Mouse (Mus musculus) cerebellum, adult 11 months (tissue): ENCODE measurements around the gene Lgr5.

Source experiments
- DNase-seq: peaks from one replicate; pipeline ENCODE4 v3.0.0; 2022

The Lgr5 gene

DNA sequence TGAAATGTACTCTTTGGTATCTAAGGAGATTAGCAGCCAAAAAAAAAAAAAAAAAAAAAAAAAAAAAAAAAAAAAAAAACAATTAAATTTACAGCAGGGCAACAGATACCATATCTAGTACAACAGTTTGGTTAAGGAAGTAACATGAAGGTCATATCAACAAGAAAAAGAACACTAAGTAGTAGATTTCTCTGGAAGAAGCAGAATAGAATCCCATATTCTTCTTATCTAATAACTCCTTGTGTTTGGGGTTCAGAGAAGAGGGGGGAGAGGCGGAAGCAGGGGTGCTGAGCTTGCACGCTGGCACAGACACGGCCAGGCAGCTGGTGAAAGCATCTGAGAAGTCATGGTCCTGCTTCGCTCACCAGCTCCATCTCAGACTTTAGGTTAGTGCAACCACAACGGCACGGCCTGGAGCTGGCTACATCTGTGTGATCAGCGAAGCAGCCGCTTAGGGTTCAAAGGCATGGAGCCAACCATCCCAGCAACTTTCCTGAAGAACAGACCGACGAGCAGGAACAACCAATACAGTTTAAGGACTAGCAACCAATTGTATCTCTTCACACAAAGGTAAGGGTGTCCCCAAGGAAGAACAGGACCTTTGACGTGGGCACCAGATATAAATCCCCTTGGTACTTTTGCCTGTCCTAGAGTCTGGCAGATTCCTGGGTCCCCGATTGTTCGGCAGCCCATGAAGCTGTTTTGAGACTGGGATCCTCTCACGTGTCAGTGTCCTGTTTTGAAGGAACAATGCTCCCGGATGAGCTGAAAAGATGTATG lies 17.7 kb downstream of the Lgr5 start, which contains the start of gene A930009A15Rik:
A930009A15Rik (plus strand) TSS at position 275 of the 780 bp plus-strand sequence.
- no peak for DNase-seq

DNA sequence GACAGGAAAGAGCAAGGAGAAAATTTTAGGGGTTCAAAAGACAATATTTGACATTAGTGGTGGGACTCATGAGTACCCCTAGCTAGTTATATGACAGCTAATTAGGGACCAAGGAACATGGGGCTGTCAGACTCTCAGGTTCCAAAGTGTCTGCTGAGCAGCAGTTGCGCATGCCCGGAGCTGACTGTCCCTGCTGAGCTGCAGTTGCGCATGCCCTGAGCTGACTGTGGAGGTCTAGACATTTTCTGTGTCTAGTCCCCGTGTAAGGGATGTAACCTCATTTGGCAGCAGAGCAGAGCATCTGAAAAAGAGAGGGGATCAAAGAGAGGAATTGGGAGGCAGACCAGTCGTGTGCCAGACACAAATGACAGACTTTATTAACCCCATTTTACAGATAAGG lies 23.6 kb downstream of the Lgr5 start:
- DNase-seq, result no peak

DNA sequence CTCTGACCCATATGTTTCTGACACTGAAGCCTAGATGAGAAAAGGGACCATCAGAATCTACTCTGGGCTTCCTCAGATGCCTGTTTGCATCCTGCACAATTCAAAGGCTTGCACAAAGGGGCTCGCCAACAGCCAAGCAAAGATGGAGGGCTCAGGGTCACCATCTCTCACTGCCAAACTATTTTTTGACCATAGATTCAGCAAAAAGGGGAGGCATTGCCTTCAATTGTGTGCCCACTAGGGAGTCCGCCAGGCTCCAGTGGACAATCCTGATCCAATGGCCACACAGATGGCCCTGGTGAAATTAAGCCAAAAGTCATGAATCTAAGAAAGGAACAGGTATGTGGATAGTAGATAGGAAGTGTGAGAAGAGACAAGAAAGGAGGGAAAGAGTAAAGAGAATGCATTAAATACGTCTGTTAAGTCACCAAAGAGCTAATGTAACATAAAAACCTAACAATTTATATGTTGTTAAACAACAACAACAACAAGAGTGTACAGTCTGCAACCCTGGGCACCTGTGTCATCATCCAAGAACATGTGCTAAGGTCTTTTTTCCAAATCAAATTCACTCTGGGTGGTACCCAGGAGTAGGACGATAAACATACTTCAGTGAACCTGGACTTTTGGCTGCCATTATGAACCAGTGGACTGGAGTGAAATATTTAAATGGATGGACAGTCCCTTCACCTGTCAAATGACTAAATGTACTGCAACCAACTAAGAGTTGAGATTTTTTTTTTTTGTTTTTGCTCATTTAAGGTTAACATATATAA lies 24.5 kb downstream of the Lgr5 start:
- DNase-seq, result peak; percentile 39

DNA sequence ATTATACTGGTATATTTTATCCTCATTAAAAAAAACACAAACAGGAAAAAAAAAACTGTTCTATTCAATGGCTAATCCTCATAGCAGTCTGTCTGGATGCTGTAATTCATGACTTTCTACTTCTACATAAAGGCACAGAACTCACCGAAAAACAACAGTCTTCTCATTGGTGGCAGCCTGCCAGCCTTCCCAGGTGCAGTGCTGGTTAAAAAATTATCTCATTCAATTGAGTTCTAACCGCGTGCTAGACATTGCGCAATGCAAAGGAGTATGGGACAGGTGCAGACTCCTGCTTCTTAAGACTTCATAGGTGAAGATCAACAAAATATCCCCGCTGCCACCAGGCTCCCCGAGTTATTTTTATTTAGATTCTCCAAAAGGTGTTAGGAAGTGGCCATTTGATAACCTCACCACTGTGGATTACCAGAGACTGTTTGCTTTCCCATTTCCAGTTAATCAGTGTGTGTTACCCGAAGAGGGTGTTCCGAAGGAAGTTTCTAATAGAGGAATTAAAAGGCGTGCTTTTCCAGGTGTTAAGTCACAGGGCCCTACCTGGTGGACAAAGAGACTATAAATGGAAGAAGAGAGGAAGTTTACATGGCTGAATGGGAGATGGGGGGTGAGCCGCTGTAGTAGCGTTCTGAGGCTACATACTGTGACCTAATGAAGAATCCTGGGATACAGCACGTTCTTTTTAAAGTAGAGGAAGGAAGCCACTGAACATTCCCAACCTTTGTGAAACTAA lies 26.3 kb downstream of the Lgr5 start:
- peak; percentile 35 for DNase-seq

DNA sequence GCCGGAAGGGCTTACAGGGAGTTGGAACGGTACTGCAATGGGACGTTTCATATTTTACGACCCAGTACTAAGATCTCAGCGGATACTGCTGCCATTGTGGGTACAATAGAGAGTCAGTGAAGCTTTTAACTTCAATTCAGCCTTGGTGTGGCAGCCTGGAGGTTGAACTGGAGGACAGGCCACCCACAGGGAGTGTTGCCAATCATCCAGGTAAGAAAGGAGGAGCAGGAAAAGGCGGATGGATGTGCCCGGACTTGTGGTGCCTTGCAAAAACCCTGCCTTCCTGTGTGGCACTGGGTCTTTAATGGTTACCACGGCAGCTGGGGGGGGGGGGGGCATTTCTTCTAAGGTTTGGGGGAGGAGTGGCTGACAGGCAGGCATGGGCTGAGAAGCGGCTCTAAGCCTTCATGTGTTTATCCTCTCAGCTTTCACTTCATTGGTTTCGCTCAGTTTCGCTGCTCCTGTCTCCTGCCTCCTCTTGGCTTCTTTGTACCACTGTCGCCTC lies 30.8 kb downstream of the Lgr5 start:
- no peak for DNase-seq

DNA sequence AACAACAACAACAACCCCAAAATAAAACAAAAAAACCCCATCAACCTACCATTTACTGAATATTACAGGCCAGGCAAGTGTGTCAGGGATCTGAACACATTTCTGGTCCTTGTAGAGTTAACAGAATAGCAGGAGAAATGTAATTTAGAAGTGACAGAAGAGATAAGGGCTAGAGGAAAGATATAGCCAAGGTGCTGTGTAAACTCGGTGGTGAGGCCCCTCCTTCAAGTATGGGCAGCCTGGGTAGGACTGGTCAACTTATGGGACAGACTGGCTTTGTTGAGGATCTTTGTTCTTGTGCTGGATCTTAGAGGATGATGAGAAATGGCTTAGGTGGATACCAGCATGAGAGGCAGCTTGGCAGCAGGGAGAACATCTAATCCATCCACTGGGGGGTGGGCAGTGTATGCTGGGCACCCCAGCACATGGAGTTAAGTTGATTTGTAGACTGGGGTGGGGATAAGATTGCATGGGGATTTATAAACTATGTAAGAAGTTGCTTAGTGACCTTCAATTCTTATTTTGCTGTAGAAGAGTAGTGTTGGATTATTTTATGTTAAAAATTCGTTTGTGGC lies 32.3 kb downstream of the Lgr5 start:
- no peak for DNase-seq

DNA sequence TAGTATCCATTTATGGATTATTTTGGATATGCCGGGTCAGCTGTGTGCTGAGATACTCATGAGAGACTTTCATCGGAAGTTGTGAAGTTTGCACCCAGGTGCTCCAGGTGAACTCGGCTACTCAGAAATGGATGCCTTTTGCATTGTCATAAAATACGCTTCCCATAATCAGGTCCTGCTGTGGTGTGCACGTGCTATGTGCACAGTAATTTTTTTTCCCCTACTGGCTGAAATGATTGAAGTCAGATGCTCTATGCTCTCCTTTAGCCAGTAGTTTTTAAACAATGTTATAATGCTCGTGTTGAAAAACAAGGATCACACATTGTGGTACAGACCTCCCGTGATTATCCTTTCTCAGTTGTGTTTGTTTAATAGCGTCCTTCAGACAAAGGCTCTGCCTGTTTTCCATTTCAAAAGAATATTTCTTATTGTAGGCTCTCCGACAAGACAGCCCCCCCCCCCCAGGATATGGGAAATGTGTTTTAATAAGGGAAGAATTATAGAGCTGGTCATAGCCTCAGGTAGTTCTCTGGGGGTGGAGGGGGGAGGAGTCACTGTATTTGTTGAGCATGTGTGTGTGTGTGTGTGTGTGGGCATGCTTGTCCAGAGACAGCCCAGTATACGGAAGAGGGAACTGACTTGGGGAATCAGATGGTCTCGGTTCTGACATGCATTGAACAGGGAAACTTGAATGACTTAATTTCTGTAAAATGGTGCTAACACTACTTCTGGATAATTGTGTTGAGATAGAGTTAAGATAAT lies 34.0 kb downstream of the Lgr5 start:
- no peak for DNase-seq

DNA sequence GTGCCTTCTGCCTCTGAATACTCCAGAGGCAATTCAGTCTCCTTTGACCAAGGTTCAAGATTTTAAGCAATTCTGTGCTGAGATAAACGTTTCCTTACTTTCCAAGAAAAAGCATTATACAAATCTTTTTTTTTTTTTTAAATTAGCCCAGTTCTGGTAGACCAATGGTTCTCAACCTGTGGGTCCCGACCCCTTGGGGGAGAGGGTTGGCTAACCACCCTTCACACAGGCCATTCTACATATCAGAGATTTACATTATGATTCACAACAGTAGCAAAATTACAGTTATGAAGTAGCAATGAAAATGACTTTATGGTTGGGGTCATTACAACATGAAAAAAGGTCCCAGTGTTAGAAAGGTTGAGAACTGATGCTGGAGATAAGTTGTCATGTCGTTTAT lies 36.5 kb downstream of the Lgr5 start:
- DNase-seq, result no peak

DNA sequence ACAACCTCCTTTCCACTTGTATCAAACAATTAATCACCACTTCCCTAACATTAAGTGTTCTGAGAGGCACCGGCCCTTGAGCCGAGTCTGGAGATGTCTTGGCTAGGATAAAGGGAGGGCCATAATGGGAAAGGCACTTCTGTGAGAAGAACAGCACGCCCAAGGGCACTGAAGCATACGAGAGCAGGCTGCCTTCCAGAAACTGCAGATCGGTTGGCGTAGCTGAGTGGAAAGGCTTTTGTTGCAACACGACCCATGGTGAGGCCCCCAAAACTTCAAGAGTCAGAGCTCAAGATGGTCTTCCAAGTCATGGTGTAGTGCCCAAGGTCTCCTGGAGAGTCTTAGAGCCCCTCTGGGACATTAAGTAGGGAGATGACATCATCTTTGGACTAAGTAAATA lies 37.3 kb downstream of the Lgr5 start:
- no peak for DNase-seq

DNA sequence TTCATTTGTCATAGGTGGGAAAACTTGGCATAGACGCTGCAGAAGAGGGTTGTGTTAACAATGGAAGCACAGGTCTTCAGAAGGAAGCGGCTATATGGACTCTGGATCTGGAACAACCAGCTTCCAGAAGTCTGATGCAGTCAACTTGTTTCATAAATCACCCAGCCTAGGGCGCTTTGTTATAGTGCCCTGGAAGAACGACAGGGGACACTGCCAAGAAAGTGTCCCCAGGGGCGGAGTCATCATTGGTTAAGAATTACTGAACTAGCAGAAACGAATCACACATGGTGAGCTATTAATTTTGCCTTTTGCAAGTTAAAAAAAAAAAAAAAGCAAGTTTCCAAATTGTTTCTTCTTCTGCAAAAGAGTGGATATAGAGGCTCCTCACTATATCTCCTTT lies 44.7 kb downstream of the Lgr5 start:
- no peak for DNase-seq

DNA sequence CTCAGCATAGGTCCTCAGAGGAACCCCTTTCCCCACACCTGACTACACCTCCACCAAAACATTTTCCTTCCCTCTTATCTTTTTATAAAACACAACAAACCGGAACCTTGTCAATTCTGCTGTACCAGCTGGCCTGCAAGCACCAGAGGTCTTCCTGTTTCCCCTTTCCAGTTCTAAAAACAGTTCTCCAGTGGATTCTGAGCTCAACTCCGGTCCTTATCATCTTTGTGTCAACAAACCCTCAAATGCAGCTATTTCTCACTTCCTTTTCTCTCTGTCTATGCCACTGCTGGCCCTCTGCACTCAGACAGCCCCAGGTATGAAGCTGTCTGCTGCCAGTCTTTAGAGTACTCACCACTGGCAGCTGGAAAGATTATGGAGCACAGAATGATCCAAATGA lies 56.8 kb downstream of the Lgr5 start:
- no peak for DNase-seq

DNA sequence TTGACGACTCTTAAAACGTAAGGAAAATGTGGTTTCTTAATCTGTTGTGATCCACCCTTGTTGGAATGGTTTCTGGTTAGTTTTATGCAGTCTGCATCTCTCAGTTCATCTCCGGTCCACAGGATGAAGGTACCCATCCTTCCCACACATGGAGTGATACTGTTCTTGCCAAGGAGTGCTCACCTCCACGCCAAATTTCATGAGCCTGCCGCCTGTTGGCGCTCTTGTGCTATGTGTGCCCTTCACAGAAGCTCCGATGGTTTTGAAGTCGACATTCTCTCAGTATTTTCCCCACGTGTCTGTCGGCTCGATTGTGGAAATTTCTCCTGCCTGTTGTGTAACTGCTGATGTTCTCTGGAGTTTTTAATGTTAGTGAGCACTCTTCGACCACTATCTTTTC lies 57.8 kb downstream of the Lgr5 start:
- peak; percentile 16 for DNase-seq

DNA sequence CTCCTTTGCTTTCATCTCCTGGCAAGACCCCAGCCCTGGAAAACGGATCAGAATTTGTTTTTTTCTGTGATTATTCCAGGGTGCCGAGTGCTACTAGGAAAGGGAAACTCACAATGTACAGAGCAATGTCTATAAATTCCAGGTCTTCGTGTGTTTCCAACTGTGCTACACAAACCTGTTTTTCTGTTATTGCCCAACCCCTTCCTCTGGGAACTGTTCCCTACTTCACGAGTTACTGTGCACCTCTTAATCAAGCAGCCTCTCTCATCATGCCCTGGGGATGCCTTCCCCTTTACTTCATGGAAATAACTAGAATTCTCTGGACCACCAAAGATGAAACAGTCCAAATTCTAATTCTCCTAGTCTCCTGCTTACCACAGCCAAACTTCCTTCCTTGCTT lies 58.7 kb downstream of the Lgr5 start:
- no peak for DNase-seq

DNA sequence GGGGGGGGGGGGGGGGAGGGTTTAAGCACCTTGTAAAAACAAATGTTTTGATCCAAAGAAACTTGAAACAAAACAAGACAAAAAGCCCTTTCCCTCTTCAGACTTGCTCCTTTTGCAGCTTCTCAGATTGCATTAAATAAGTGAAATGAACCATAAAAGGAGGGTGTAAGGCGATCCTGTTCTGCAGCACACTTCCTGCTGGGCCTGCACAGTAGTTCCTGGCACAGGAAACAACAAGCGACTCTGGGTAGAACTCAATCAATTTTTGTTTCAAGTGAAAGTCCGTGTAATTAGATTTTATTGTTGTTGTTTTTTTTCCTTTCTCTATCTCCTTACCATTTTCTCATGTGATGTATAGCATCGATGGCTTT lies 66.5 kb downstream of the Lgr5 start:
- no peak for DNase-seq

DNA sequence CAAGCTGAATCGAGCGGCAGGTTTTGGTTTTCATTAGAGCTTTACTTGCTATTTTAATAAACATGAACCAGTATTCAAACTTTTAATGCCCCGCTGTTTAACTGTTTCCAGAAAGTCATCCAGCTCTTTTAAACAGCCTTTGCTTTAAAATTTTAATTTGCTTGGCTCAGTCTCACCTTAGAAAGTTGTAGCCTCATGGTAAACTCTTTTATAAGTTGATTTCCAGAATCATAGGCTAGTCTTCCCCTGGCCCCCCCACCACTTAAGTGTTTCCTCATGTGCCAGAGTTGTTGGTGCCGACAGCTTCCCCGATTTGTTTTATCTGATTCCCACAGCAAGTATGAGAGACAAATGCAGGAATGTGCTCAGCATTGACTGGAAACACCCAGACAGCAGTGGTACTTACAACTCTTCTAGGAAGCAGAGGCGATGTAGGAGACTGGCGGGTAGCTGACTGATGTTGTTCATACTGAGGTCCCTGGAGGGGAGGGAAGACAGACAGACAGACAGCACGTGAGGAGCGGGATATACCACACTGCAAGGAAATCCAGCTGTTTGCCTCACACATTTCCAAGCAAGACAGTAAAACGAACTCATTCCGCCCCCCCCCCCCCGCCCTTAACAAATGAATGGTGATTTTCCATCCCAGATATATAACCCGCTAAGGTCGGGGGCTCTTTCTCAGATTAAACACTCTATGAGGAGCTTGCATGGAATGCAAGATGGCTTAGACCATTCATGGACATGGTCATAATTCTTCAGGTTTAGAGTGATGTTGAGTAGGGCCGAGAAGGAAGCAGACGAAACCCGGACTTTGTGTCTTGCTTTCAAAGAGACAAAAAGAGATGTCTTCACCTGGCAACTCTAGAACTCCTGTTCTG lies 67.1 kb downstream of the Lgr5 start:
- no peak for DNase-seq

DNA sequence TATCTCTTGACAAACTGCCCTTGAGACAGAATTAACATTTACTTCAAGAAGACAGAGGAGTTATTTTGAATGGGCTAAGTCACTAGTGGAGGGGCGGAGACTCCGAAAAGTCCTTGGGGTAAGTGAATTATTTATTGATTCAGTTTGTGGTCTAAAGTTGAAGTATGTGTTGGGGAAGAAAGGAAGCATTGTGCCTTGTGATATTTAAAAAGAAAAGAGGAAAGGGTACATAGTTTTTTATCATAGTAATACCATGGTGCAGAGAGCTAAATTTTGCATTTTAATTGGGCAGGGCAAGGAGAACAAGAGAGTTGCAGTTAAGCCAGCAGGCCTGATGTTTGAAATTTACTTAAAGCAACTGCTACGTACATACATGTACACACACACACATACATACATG lies 68.7 kb downstream of the Lgr5 start:
- no peak for DNase-seq

DNA sequence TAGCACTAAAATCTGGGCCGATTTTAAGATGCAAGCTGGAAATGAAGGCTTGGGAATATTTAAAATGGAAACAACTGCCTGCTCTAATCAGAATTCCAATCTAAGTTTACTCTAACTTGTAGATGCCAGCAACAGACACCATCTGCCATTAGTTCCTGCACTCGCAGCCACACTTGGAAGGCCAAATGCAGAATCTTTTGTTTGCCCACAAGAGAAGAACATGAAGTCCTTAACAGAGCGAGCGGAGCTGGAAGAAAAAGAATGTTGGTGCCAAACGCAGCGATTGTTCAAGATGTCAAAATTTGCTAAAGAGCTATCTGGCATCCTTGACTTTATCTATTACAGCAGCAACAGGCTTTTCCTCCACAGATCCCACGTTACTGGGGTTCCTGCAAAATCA lies 72.1 kb downstream of the Lgr5 start:
- no peak for DNase-seq

DNA sequence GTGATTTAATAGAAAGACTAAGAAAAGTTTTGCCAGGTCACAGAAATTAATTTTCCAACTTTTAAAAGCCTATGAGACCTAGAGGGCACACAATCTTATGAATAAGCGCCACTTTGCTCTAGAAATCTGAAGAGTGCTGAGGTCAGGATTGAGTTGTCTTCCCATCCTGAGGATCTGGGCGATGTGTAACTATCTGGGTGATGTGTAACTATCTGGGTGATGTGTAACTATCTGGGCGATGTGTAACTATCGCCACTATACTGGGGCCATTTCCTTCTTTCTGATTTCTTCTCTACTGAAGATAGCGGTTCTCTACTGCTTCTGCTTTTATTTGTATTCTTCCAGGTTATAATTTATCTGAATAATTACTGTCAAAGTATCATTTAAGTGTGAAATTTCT lies 76.6 kb downstream of the Lgr5 start:
- no peak for DNase-seq

DNA sequence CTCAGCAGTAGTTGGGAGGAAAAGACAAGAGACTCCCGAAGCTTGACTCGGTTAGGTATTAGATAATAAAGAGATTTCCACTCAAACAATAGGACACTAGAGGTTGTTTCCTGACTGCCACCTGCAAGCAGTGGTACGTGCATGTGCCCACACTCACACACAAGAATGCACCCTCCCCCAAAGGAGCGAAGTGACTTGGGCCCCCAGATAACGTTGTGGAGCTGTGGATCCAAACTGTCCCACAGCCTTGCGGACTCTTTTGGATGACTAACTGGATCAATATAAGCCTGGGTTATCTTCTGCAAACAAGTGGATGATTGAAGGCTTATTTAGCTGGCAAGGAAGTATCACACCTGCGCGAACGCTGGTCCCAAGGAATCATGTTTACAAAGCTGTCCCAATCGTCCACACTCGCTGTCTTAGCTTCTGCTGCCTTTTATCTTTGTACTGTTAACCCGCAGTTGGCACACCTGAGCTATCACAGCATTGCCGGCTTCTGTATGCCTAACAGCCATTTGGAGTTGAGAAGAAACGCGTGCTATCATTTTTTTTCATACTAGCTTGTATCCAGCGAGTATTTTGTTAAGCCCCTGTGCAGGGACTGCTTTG lies 81.8 kb downstream of the Lgr5 start:
- no peak for DNase-seq

DNA sequence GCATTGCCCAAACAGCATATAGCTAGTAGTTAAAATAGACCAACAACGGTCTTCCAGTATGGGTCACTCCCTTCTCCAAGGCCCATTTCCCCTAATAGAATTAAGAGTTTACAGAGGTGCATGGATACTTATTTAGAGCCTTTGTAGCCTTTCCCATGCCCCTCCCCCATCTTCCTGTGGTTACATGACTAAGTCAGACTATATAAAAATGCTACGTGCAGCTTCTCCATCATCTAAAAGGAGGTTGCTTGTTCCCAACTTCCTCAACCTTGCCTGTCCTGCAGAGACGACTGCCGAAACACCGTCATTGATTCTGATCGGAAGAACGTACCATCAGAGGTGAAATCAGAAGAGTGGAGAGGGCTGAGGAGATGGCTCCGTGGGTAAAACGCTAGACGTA lies 82.4 kb downstream of the Lgr5 start:
- no peak for DNase-seq

DNA sequence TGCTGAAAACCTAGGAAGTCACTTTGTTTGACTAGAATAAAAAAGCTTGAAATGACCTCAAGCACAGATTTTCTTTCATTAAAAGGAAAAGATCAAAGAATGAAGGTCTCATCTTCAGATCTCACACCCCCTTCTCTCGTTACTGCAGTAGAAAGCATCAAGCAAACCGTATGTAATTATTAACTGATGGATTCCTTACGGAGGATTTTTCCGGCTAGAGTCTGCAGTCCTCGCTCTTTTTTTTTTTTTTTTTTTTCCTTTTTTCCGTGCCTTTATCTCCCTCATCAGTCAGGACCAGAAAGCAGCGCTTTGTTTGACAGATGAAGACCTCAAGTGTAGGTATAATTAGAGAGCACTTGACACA lies 93.8 kb downstream of the Lgr5 start:
- DNase-seq, result no peak
